Mouse (Mus musculus): ENCODE results near the gene Fam222a. TPM values are rescaled to one million over a fixed set of nuclear protein-coding genes. Genes with fewer than 3 reads are reported as not detected.

The Fam222a gene
- total RNA-seq, 2 experiments from 2014 or later = 33.7 to 33.9 TPM

GRCm38 (mm10) chr5:114605981-114606380, 38.2 kb downstream of the Fam222a start:
- no peak for DNase-seq (ENCODE audit: low spot score in 2 of 2)

- DNase-seq (ENCODE audit: low spot score in 2 of 2) = no peak
Observed at GRCm38 (mm10) chr5:114607651-114608050, 39.8 kb downstream of the Fam222a start.

- DNase-seq (ENCODE audit: low spot score in 2 of 2) = peak in 1 of 2 experiments; percentile 54
Observed at GRCm38 (mm10) chr5:114608516-114608915, 40.7 kb downstream of the Fam222a start.

GRCm38 (mm10) chr5:114611256-114611655, 43.4 kb downstream of the Fam222a start:
- no peak for DNase-seq (ENCODE audit: low spot score in 2 of 2)

GRCm38 (mm10) chr5:114611968-114612608, 44.3 kb downstream of the Fam222a start:
- DNase-seq (ENCODE audit: low spot score in 2 of 2) = no peak

GRCm38 (mm10) chr5:114614863-114615262, 47.0 kb downstream of the Fam222a start:
- no peak for DNase-seq (ENCODE audit: low spot score in 2 of 2)

- DNase-seq (ENCODE audit: low spot score in 2 of 2) = no peak
Observed at GRCm38 (mm10) chr5:114616336-114617061, 48.7 kb downstream of the Fam222a start.

- no peak for DNase-seq (ENCODE audit: low spot score in 2 of 2)
Observed at GRCm38 (mm10) chr5:114617809-114618208, 50.0 kb downstream of the Fam222a start.

- peak in 1 of 2 experiments; percentile 66 for DNase-seq (ENCODE audit: low spot score in 2 of 2)
Observed at GRCm38 (mm10) chr5:114618851-114619250, 51.0 kb downstream of the Fam222a start.

- no peak for DNase-seq (ENCODE audit: low spot score in 2 of 2)
Observed at GRCm38 (mm10) chr5:114620305-114620704, 52.5 kb downstream of the Fam222a start.

- DNase-seq (ENCODE audit: low spot score in 2 of 2) = peak in 1 of 2 experiments; percentile 55
Observed at GRCm38 (mm10) chr5:114625590-114625989, 57.8 kb downstream of the Fam222a start.

- no peak for DNase-seq (ENCODE audit: low spot score in 2 of 2)
Observed at GRCm38 (mm10) chr5:114631336-114631735, 63.5 kb downstream of the Fam222a start.

- DNase-seq (ENCODE audit: low spot score in 2 of 2) = no peak
Observed at GRCm38 (mm10) chr5:114636091-114636490, 68.3 kb downstream of the Fam222a start.

GRCm38 (mm10) chr5:114638769-114639644, 71.2 kb downstream of the Fam222a start:
- peak; percentile 73 to 77 for DNase-seq (ENCODE audit: low spot score in 2 of 2)

GRCm38 (mm10) chr5:114639645-114639957, 71.8 kb downstream of the Fam222a start:
- DNase-seq (ENCODE audit: low spot score in 2 of 2) = no peak

- no peak for DNase-seq (ENCODE audit: low spot score in 2 of 2)
Observed at GRCm38 (mm10) chr5:114640809-114641208, 73.0 kb downstream of the Fam222a start.

GRCm38 (mm10) chr5:114644918-114645317, 77.1 kb downstream of the Fam222a start:
- no peak for DNase-seq (ENCODE audit: low spot score in 2 of 2)

GRCm38 (mm10) chr5:114645916-114646315, 78.1 kb downstream of the Fam222a start:
- DNase-seq (ENCODE audit: low spot score in 2 of 2) = no peak

- DNase-seq (ENCODE audit: low spot score in 2 of 2) = no peak
Observed at GRCm38 (mm10) chr5:114647211-114647974, 79.6 kb downstream of the Fam222a start.

- no peak for DNase-seq (ENCODE audit: low spot score in 2 of 2)
Observed at GRCm38 (mm10) chr5:114648728-114649311, 81.0 kb downstream of the Fam222a start.

GRCm38 (mm10) chr5:114651002-114651401, 83.2 kb downstream of the Fam222a start:
- no peak for DNase-seq (ENCODE audit: low spot score in 2 of 2)
